Mouse (Mus musculus) forebrain, embryonic 14.5 days (tissue): ENCODE results near the gene Shisa4. TPM values are rescaled to one million over a fixed set of nuclear protein-coding genes. Genes with fewer than 3 reads are reported as not detected.

Source experiments
- ATAC-seq: fragments of 200-750 bp; cut with Nextera tagmentation; 2 replicates; pipeline ENCODE4 v1.8.0; 2017; ENCODE audit warnings: mild to moderate bottlenecking, moderate library complexity
- DNase-seq: peaks from one replicate; pipeline ENCODE4 v3.0.0-alpha.2; 2015; ENCODE audit warnings: low spot score
- H3K27ac ChIP-seq: fragments of 300-500 bp; sonication (generic); 2 replicates; pipeline ENCODE4 v1.5.1; 2014; ENCODE audit warnings: low read depth, mild to moderate bottlenecking, control low read depth, low read length, moderate library complexity
- H3K27me3 ChIP-seq: fragments of 300-500 bp; sonication (generic); replicated peaks from 2 replicates; pipeline ENCODE4 v1.6.1; 2014; ENCODE audit warnings: low read length, control low read depth, mixed read lengths; ENCODE audit not compliant: control insufficient read depth, insufficient read depth
- H3K36me3 ChIP-seq: fragments of 300-500 bp; sonication (generic); 2 replicates; pipeline ENCODE4 v1.6.1; 2014; ENCODE audit warnings: low read length, control low read depth; ENCODE audit not compliant: control insufficient read depth, insufficient read depth
- H3K4me1 ChIP-seq: fragments of 300-500 bp; sonication (generic); 2 replicates; pipeline ENCODE4 v1.6.1; 2014; ENCODE audit warnings: antibody characterized with exemption, low read length, control low read depth; ENCODE audit not compliant: control insufficient read depth, insufficient read depth
- H3K4me2 ChIP-seq: fragments of 300-500 bp; sonication (generic); 2 replicates; pipeline ENCODE4 v1.6.1; 2014; ENCODE audit warnings: mild to moderate bottlenecking, control low read depth, low read length
- H3K4me3 ChIP-seq: fragments of 300-500 bp; sonication (generic); 2 replicates; pipeline ENCODE4 v1.5.1; 2014; ENCODE audit warnings: low read depth, low read length, control low read depth
- H3K9ac ChIP-seq: fragments of 300-500 bp; sonication (generic); 2 replicates; pipeline ENCODE4 v1.6.1; 2014; ENCODE audit warnings: mild to moderate bottlenecking, low read length, control low read depth, moderate library complexity
- H3K9me3 ChIP-seq: fragments of 300-500 bp; sonication (generic); replicated peaks from 2 replicates; pipeline ENCODE4 v1.6.1; 2016; ENCODE audit warnings: low read length, control low read depth, mixed read lengths; ENCODE audit not compliant: control insufficient read depth
- WGBS: fragments of 180-500 bp; shearing (Covaris S2); extraction: QIAGEN DNeasy Blood & Tissue Kit; methylation state at CpG from one replicate; pipeline ENCODE4 v1.1.7; 2014; 5-methylcytosine and 5-hydroxymethylcytosine counted together
- polyA plus RNA-seq: library from polyadenylated mRNA; unstranded; fragments of >200 nt; fragmentation: Nextera tagmentation; extraction: Ambion mirVana; gene quantifications from 2 replicates; pipeline ENCODE4 v1.2.1, GENCODE M21; 2014

Gene Shisa4
- polyA plus RNA-seq = 62.9 and 68.8 TPM in 2 replicates

DNA sequence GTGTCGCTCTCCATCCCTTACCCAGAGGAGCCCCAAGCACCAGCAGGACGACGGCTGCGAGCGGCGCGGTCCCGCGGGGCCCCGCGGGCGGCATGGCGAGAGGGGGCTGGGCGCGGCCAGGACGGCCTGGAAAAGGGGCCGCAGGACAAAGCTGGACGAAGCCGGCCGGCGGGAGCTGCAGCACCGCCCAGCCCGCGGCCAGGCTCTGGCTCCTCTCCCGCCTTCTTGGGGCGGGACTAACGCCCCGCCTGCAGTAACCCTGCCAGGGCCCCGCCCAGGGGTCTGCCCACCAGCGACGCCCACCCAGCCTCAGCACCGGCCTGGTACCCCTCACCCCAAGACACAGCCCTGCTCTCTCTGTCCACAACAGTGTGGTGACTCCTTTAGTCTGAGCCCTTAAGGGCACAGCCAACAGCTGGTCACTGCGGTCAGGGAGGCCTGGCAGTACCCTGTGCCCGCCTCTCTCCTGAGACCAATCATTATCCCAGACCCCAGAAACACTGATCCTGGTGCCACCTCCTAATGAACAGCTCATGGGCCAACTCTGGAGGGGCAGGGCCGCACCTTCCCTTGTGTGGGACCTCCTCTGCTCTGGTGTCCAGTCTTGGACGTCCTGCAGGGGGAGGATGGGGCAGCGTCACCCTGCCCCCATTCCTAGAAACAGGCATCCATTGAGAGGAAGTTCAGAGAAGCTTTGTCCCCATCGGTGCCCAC, at the start of gene Shisa4:
Gene Shisa4, minus strand, starts transcription at position 370 of the 714 bp plus-strand sequence.
- no peaks in the 10 kb centered on the region for H3K36me3 ChIP-seq
- peak within 1 kb of the TSS; percentile 90 for H3K9ac ChIP-seq
- H3K9me3 ChIP-seq = no peaks in the 10 kb centered on the region
- no peaks in the 10 kb centered on the region for H3K27me3 ChIP-seq
- peak within 1 kb of the TSS; percentile 61 for H3K4me2 ChIP-seq
- peak within 1 kb of the TSS; percentile 49; the same call in 1 of the 2 replicates for H3K27ac ChIP-seq
- ATAC-seq = peak; percentile 91
- H3K4me1 ChIP-seq = peaks cover 12% of the 10 kb centered on the region
- WGBS = 3% methylated on average over 29 of the region's 38 CpGs
- peak within 1 kb of the TSS; percentile 75 for H3K4me3 ChIP-seq
- peak; percentile 86 for DNase-seq

DNA sequence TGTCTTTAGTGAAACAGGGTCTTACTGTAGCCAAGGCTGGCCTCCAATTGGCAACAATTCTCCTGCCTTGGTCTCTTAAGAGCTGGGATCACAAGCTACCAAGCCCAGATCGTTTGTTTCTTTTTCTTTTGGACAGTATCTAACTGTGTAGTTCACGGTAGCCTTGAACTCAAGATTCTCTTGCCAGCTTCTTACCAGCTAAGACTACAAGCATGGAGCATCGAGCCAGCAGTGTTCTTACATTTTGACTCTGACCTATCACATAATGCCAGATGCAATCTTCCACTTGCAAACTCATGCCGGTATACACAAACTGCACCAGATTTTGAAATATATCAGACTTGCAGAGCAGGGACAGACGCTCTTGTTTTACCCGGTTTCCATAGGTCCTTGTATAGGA, 47.7 kb upstream of the Shisa4 start:
- Histone ChIP-seq H3K4me2 (no peak overlapping the region), H3K4me3 (no peak overlapping the region), H3K9ac (no peak overlapping the region), H3K4me1 (peaks cover 4% of the 10 kb centered on the region), H3K36me3 (peaks cover 73% of the 10 kb centered on the region), H3K27ac (no peak overlapping the region), H3K9me3 (no peaks in the 10 kb centered on the region), H3K27me3 (no peaks in the 10 kb centered on the region)
- ATAC-seq = no peak
- DNase-seq = no peak
- 93% methylated on average over 6 of the region's 6 CpGs for WGBS

DNA sequence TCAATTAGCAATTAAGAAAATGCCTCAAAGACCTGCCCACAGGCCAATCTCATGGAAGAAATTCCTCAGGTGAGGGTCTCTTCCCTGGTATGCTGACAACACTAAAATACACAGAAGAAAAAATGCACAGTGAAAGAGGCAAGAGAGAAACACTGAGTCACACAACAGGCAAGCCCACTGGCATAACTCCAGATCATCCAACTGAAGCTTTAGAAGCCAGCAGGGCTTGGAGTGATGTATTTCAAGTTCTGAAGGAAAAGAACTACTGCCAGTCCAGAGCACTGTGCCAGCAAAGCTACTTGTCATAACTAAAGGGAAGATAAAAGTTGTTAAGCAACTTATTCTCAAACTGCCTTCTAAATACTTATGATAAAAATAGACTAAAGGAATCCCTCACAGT, 39.0 kb upstream of the Shisa4 start:
- H3K27me3 ChIP-seq = no peaks in the 10 kb centered on the region
- no peaks in the 10 kb centered on the region for H3K9me3 ChIP-seq
- H3K36me3 ChIP-seq = peaks cover 92% of the 10 kb centered on the region
- no peak overlapping the region for H3K9ac ChIP-seq
- H3K4me2 ChIP-seq = no peak overlapping the region
- H3K27ac ChIP-seq = no peak overlapping the region
- DNase-seq (no peak), ATAC-seq (no peak)
- H3K4me3 ChIP-seq = no peak overlapping the region
- no peaks in the 10 kb centered on the region for H3K4me1 ChIP-seq

DNA sequence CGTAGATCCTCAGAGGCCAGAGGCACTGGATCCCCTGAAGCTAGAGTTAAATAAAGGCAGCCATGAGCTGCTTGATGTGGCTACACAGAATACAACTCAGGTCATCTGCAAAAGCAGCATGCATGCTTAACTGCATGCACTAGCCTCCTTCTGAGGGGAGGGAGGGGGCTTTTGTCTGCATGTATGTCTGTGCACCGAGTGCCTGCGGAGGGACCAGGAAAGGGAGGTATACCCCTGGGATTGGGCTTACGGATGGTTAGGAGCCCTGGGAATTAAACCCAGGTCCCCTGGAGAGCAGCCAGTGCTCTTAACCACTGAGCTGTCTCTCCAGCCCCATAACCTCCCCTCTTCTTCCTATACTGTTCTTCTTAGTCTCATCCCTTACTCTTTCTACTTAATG, 37.1 kb upstream of the Shisa4 start:
- WGBS = 86% methylated on average over 4 of the region's 4 CpGs
- H3K9ac ChIP-seq = no peak overlapping the region
- no peaks in the 10 kb centered on the region for H3K9me3 ChIP-seq
- peaks cover 93% of the 10 kb centered on the region for H3K36me3 ChIP-seq
- no peak for ATAC-seq
- no peak overlapping the region for H3K4me2 ChIP-seq
- DNase-seq = no peak
- H3K4me1 ChIP-seq = no peaks in the 10 kb centered on the region
- no peak overlapping the region for H3K4me3 ChIP-seq
- H3K27ac ChIP-seq = no peak overlapping the region
- H3K27me3 ChIP-seq = no peaks in the 10 kb centered on the region

DNA sequence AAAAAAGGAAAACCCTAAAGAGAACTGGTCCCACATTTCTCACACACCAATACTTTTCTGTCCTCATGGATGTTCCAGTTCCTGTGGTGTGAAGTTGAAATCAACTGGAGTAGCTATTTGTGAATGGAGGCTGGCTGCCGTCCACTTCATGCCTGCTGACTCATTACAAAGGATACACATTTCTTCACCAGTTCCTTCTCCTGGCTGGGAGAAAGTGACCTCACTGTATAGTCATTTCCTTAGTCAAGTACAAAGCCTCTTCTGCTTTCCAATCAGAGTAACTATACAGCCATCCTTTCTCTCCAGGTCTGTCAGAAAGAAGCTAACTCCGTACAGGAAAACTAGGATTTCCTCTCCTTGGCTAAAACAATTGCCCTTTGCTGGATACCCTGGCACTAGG, 35.9 kb upstream of the Shisa4 start:
- no peak for DNase-seq

DNA sequence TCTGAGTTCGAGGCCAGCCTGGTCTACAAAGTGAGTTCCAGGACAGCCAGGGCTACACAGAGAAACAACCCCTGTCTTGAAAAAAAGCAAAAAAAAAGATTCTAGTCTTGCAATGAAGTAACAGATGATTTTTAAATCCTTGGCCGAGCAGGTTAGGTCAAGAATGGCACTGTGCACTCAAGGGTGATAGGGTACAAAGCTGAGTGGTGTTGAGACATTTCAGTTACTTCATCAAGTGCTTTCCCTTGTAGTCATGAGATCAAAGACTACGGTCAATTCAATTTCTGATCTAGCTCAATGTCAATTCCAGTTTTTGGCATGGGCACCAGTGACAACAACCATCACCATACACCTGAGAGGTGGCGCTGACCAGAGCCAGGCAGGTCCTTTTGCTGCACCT, 33.9 kb upstream of the Shisa4 start:
- no peak overlapping the region for H3K4me3 ChIP-seq
- H3K27me3 ChIP-seq = no peaks in the 10 kb centered on the region
- peaks cover 93% of the 10 kb centered on the region for H3K36me3 ChIP-seq
- no peak overlapping the region for H3K4me2 ChIP-seq
- ATAC-seq (no peak), DNase-seq (no peak)
- no peaks in the 10 kb centered on the region for H3K9me3 ChIP-seq
- H3K9ac ChIP-seq = no peak overlapping the region
- no peaks in the 10 kb centered on the region for H3K4me1 ChIP-seq
- 98% methylated on average over 4 of the region's 4 CpGs for WGBS
- H3K27ac ChIP-seq = no peak overlapping the region

More for the DNA sequence above, 35.9 kb upstream of the Shisa4 start:
- H3K27ac ChIP-seq = no peak overlapping the region
- H3K36me3 ChIP-seq = peaks cover 92% of the 10 kb centered on the region
- no peak for ATAC-seq
- H3K4me1 ChIP-seq = no peaks in the 10 kb centered on the region
- no peak overlapping the region for H3K4me3 ChIP-seq
- no peak overlapping the region for H3K9ac ChIP-seq
- no peaks in the 10 kb centered on the region for H3K9me3 ChIP-seq
- H3K27me3 ChIP-seq = no peaks in the 10 kb centered on the region
- no peak overlapping the region for H3K4me2 ChIP-seq
- 73% methylated on average over 2 of the region's 2 CpGs for WGBS

DNA sequence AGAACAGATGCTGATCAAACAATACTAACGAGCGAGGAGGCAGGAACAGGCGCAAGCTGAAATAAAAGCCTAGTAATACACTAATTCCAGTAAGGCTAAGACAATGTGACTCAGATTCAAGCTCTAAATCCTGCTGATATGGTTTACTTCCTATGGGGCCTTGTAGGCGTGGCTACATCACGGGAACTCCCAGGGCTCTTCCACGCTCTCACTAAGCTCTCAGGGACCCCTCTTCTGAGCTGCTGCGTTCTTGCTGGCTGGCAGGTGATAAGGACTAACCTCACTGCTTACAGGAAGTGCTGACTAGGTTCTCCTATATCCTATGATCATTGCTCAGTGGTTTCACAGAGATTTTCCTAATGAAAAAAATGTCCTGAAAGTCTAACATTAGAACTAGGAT, 30.3 kb upstream of the Shisa4 start:
- DNase-seq (no peak), ATAC-seq (no peak)
- no peak overlapping the region for H3K4me3 ChIP-seq
- WGBS = 65% methylated on average over 7 of the region's 7 CpGs
- no peaks in the 10 kb centered on the region for H3K4me1 ChIP-seq
- peaks cover 97% of the 10 kb centered on the region for H3K36me3 ChIP-seq
- no peaks in the 10 kb centered on the region for H3K27me3 ChIP-seq
- no peak overlapping the region for H3K4me2 ChIP-seq
- H3K9me3 ChIP-seq = no peaks in the 10 kb centered on the region
- no peak overlapping the region for H3K9ac ChIP-seq
- H3K27ac ChIP-seq = no peak overlapping the region

DNA sequence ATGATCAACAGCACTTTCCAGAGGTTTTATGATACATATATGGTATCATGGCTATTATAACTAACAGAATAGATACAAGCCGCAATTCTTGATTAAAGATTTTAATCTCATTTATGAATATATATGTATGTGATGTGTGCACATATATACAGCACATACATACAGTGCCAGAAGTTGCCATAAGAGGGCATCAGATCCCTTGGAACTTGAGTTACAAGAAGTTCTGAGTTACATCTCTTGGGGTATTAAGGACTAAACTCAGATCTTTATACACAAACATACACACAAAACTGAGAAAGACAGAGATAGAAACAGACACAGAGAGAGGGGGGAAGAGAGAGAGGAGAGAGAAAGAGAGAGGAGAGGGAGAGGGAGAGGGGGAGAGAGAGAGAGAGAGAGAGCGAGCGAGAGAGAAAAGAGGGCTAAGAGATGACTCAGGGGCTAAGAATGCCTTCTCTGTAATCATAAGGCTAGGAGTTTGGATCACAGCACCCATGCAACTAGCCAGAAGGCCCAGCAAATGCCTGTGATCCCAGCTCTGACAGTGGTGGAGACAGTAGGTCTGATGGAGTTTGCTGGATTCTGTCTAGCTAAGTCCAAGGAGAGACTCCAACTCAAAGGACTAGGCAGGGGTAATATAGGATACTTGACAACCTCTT, 26.5 kb upstream of the Shisa4 start:
- Histone ChIP-seq H3K27ac (no peak overlapping the region), H3K36me3 (peaks cover 91% of the 10 kb centered on the region)
- WGBS = 97% methylated on average over 3 of the region's 3 CpGs

DNA sequence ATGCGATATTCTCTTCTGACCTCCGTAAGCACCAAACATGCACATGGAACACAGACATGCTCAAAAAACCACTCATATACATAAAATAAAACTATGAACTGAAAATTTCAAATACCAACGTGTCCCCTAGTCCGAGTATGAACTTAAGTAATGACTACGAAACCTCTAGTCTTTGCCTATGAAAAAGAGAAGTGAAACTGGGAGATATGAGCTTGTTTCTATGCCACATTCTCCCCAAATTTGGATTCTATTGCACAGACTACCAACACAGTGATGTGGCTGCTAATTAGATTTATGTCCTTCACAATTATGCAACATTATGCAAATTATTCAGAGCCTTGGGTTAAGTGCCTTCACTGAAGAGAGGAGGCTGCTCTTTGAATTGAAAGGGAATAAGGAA, 24.4 kb upstream of the Shisa4 start:
- Histone ChIP-seq H3K36me3 (peaks cover 90% of the 10 kb centered on the region), H3K27me3 (no peaks in the 10 kb centered on the region), H3K9me3 (no peaks in the 10 kb centered on the region), H3K4me3 (no peak overlapping the region), H3K4me1 (no peaks in the 10 kb centered on the region), H3K9ac (no peak overlapping the region), H3K27ac (no peak overlapping the region), H3K4me2 (no peak overlapping the region)
- ATAC-seq (no peak), DNase-seq (no peak)
- 95% methylated on average over 5 of the region's 5 CpGs for WGBS

More for the DNA sequence above, 26.5 kb upstream of the Shisa4 start:
- Histone ChIP-seq H3K4me2 (no peak overlapping the region), H3K9ac (no peak overlapping the region), H3K9me3 (no peaks in the 10 kb centered on the region), H3K4me1 (no peaks in the 10 kb centered on the region), H3K27me3 (no peaks in the 10 kb centered on the region), H3K4me3 (no peak overlapping the region)
- ATAC-seq = no peak
- peak; percentile 52 for DNase-seq
